Mouse (Mus musculus) lung, embryonic 16.5 days (tissue): ENCODE data around the gene Asb6. TPM values are rescaled to one million over a fixed set of nuclear protein-coding genes. Genes with fewer than 3 reads are reported as not detected.

Experiments used
- ATAC-seq: fragments of 200-750 bp; cut with Nextera tagmentation; 2 replicates; pipeline ENCODE4 v1.8.0; 2017; ENCODE audit warnings: low read depth, mild to moderate bottlenecking, moderate library complexity
- H3K27ac ChIP-seq: fragments of 300-500 bp; sonication (generic); 2 replicates; pipeline ENCODE4 v1.5.1; 2014; ENCODE audit warnings: mild to moderate bottlenecking, control low read depth, low read length
- H3K27me3 ChIP-seq: fragments of 300-500 bp; sonication (generic); 2 replicates; pipeline ENCODE4 v1.6.1; 2014; ENCODE audit warnings: low read depth, low read length, mixed read lengths; ENCODE audit not compliant: control insufficient read depth, insufficient read depth
- H3K36me3 ChIP-seq: fragments of 300-500 bp; sonication (generic); 2 replicates; pipeline ENCODE4 v1.6.1; 2014; ENCODE audit warnings: low read length; ENCODE audit not compliant: control insufficient read depth, insufficient read depth
- H3K4me1 ChIP-seq: fragments of 300-500 bp; sonication (generic); replicated peaks from 2 replicates; pipeline ENCODE4 v1.6.1; 2014; ENCODE audit warnings: low read length, mixed read lengths; ENCODE audit not compliant: control insufficient read depth, insufficient read depth
- H3K4me2 ChIP-seq: fragments of 300-500 bp; sonication (generic); 2 replicates; pipeline ENCODE4 v1.6.1; 2014; ENCODE audit warnings: low read depth, low read length, control low read depth
- H3K4me3 ChIP-seq: fragments of 300-500 bp; sonication (generic); 2 replicates; pipeline ENCODE4 v1.5.1; 2014; ENCODE audit warnings: mild to moderate bottlenecking, low read length, control low read depth
- H3K9ac ChIP-seq: fragments of 300-500 bp; sonication (generic); 2 replicates; pipeline ENCODE4 v1.6.1; 2014; ENCODE audit warnings: low read length, control low read depth
- H3K9me3 ChIP-seq: fragments of 300-500 bp; sonication (generic); 2 replicates; pipeline ENCODE4 v1.6.1; 2016; ENCODE audit warnings: low read length; ENCODE audit not compliant: control insufficient read depth
- WGBS: fragments of 180-500 bp; shearing (Covaris S2); extraction: QIAGEN DNeasy Blood & Tissue Kit; methylation state at CpG from one replicate; pipeline ENCODE4 v1.1.7; 2014; 5-methylcytosine and 5-hydroxymethylcytosine counted together
- polyA plus RNA-seq: library from polyadenylated mRNA; unstranded; fragments of >200 nt; fragmentation: Nextera tagmentation; extraction: Ambion mirVana; gene quantifications from 2 replicates; pipeline ENCODE4 v1.2.1, GENCODE M21; 2015

The Asb6 gene
- polyA plus RNA-seq, 1 experiment from 2014 or later, result 32.7 TPM

GRCm38 (mm10) chr2:30845152-30846070 is 15.3 kb upstream of the Asb6 start:
- H3K36me3 ChIP-seq, result no peaks in the 10 kb centered on the region
- H3K27me3 ChIP-seq, result peaks cover 27% of the 10 kb centered on the region
- H3K4me2 ChIP-seq, result peak overlapping the region; percentile 86
- H3K4me3 ChIP-seq, result peak overlapping the region; percentile 66
- WGBS, result under 1% methylated on average over 71 of the region's 80 CpGs
- H3K27ac ChIP-seq, result no peak overlapping the region; the same call in 1 of the 2 replicates
- H3K9ac ChIP-seq, result peak overlapping the region; percentile 73
- ATAC-seq, result peak; percentile 68
- no peaks in the 10 kb centered on the region for H3K9me3 ChIP-seq
- H3K4me1 ChIP-seq, result peaks cover 11% of the 10 kb centered on the region; the same call in 1 of the 2 replicates

- no peaks in the 10 kb centered on the region for H3K36me3 ChIP-seq
- H3K4me3 ChIP-seq, result no peak overlapping the region
- no peak overlapping the region for H3K4me2 ChIP-seq
- WGBS, result 19% methylated on average over 10 of the region's 10 CpGs
- H3K27ac ChIP-seq, result no peak overlapping the region
- no peak for ATAC-seq
- H3K9ac ChIP-seq, result no peak overlapping the region
- H3K9me3 ChIP-seq, result no peaks in the 10 kb centered on the region
- peaks cover 27% of the 10 kb centered on the region for H3K27me3 ChIP-seq
- peaks cover 10% of the 10 kb centered on the region; the same call in 1 of the 2 replicates for H3K4me1 ChIP-seq
Observed at GRCm38 (mm10) chr2:30842615-30843014, 12.5 kb upstream of the Asb6 start.

DNA sequence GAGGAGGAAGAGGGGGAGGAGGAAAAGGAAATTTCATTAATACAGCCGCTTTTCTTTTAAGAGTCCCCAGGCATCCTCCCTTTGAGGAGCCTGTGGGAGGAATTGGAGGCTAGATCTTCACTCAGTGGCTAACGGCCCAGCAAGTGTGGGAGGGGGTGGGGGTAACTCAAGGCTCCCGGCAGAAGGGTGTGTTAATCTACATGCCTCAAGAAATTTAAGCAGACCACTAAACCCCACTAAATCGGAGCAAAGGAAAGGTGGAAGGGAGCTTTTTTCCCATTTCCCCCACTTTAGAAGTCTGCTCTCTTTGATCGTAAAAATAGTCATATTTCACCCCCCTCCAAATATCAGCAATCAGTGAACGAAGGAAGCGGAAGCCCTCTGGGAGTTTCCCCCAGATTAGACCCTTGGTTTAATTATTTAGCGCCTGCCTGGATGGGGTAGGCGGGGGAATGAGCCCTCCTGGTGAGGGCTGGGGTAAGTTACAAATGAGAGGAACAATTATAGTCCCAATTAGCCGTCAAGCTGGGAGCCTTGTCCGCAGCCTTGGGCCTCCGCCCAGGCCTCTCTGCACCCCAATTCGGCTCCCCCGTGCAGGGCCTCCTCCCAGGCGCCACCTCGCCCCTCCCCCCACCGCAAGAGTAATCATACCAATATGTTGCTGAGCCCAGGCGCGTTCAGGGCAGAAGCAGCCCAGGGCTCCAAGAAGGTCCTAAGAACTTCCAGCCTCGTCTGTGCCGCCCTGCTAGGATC is 6.3 kb upstream of the Asb6 start:
- H3K27ac ChIP-seq, result no peak overlapping the region
- no peak overlapping the region for H3K4me3 ChIP-seq
- H3K4me2 ChIP-seq, result no peak overlapping the region
- peak overlapping the region; percentile 11; the same call in 1 of the 2 replicates for H3K9ac ChIP-seq
- WGBS, result 19% methylated on average over 21 of the region's 21 CpGs
- no peaks in the 10 kb centered on the region for H3K9me3 ChIP-seq
- H3K27me3 ChIP-seq, result no peaks in the 10 kb centered on the region
- H3K4me1 ChIP-seq, result no peaks in the 10 kb centered on the region; the same call in 1 of the 2 replicates
- H3K36me3 ChIP-seq, result no peaks in the 10 kb centered on the region
- ATAC-seq, result no peak

DNA sequence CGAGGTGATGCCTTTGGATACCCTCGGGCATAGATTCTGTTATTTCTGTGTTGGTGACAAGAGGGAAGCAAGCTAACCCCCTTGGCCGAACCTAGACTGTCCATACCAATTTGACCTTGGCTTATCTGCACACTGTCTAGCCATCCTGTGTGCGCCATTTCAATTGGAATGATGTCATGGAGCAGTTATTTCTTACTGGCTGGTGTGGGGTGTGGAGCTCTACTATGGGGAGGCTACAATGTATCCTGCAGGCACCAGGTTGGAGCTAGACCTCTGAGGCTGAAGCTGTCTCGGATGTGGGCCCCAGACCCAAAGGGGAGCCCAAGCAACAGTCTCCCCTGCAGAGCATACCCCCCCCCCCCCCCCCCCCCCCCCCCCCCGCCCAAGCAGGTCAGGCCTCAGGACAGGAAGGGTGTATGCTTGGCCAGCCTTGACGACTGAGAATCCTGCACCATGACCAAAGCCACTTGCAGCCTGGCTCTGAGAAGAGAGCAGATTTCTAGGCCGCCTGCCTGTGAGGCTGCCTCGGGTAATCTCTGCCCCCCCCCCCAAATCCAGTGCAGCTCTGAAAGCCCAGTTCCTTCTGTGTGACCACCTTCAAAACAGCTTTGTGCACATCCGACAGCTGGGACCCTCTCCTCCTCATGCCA is 4.4 kb upstream of the Asb6 start, which contains the start of gene Prrx2:
TSS of gene Prrx2 (plus strand) at position 600 of the 650 bp plus-strand sequence.
- ATAC-seq, result no peak
- Histone ChIP-seq H3K9ac (no peak within 1 kb of the TSS), H3K36me3 (no peaks in the 10 kb centered on the region), H3K9me3 (no peaks in the 10 kb centered on the region), H3K4me2 (no peak within 1 kb of the TSS), H3K4me1 (no peaks in the 10 kb centered on the region; the same call in 1 of the 2 replicates), H3K27ac (no peak within 1 kb of the TSS), H3K4me3 (no peak within 1 kb of the TSS), H3K27me3 (no peaks in the 10 kb centered on the region)
- WGBS, result 57% methylated on average over 6 of the region's 10 CpGs

DNA sequence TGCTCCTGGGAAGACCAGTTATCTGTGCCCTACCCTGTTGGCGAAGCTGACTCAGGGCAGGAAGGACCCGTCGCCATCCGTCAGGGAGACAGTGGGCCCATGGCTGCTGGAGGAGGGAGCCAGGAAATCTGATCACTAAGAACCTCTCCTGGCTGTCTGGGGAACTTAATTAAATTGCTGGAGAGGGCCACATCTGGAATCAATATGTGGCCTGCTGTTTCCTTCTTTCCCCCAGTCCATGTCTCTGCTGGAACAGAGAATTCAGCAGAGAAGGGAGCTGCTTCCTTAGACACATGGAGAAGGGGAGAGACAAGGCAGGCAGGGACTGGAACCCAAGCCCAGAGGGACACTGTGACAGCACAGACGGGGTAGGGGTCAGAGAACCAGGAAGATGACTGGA is 3.5 kb upstream of the Asb6 start:
- WGBS, result 48% methylated on average over 5 of the region's 5 CpGs
- no peaks in the 10 kb centered on the region; the same call in 1 of the 2 replicates for H3K4me1 ChIP-seq
- no peak overlapping the region for H3K4me2 ChIP-seq
- H3K4me3 ChIP-seq, result no peak overlapping the region
- ATAC-seq, result no peak
- H3K9ac ChIP-seq, result no peak overlapping the region
- no peak overlapping the region for H3K27ac ChIP-seq
- H3K36me3 ChIP-seq, result no peaks in the 10 kb centered on the region
- no peaks in the 10 kb centered on the region for H3K9me3 ChIP-seq
- H3K27me3 ChIP-seq, result no peaks in the 10 kb centered on the region

DNA sequence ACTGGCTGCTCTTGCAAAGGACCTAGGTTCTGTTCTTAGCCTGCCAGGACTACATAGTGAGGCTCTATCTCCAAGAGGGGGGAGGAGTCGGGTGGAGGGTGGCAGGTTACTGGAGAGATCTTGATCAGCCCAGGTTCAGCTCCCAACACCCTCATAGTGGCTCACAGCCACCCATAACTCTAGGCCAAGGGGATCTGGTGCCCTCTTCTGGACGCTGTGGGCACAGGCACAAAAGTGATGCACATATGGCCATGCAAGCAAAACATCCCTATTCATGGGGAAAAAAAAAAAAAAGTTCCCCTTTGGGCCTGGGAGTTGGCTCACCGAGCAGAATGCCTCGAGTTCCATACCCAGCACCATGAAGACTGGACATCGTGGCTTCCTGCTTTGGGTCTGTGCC is 818 bp downstream of the Asb6 start:
- no peak for ATAC-seq
- H3K27me3 ChIP-seq, result no peaks in the 10 kb centered on the region
- H3K36me3 ChIP-seq, result peaks cover 12% of the 10 kb centered on the region
- H3K4me3 ChIP-seq, result no peak overlapping the region
- H3K4me1 ChIP-seq, result peaks cover 8% of the 10 kb centered on the region
- H3K27ac ChIP-seq, result no peak overlapping the region
- H3K9me3 ChIP-seq, result no peaks in the 10 kb centered on the region
- WGBS, result 46% methylated on average over 5 of the region's 5 CpGs
- no peak overlapping the region for H3K9ac ChIP-seq
- H3K4me2 ChIP-seq, result no peak overlapping the region

GRCm38 (mm10) chr2:30827749-30828475 is 2.2 kb downstream of the Asb6 start:
- Histone ChIP-seq H3K4me3 (peak overlapping the region; percentile 95), H3K4me2 (peak overlapping the region; percentile 93), H3K27me3 (no peaks in the 10 kb centered on the region), H3K27ac (peak overlapping the region; percentile 68), H3K4me1 (peaks cover 8% of the 10 kb centered on the region), H3K36me3 (peaks cover 23% of the 10 kb centered on the region), H3K9me3 (no peaks in the 10 kb centered on the region), H3K9ac (peak overlapping the region; percentile 88)
- WGBS, result under 1% methylated on average over 63 of the region's 63 CpGs
- ATAC-seq, result peak; percentile 85

GRCm38 (mm10) chr2:30826825-30827748 is 3.0 kb downstream of the Asb6 start:
- peak overlapping the region; percentile 95 for H3K4me3 ChIP-seq
- H3K4me1 ChIP-seq, result peaks cover 11% of the 10 kb centered on the region
- peak overlapping the region; percentile 88 for H3K9ac ChIP-seq
- no peak for ATAC-seq
- peaks cover 30% of the 10 kb centered on the region for H3K36me3 ChIP-seq
- no peaks in the 10 kb centered on the region for H3K27me3 ChIP-seq
- WGBS, result 26% methylated on average over 26 of the region's 26 CpGs
- no peaks in the 10 kb centered on the region for H3K9me3 ChIP-seq
- H3K4me2 ChIP-seq, result peak overlapping the region; percentile 93
- peak overlapping the region; percentile 68 for H3K27ac ChIP-seq
